Mouse (Mus musculus) heart, adult 2 months (tissue): ENCODE measurements at regions not wholly inside any gene's neighbourhood (a gene's known extent, or its start where the extent isn't known, plus 50 kb on each side); places are given as distances from the start of the nearest gene placed in this dataset.

Source experiments
- CTCF ChIP-seq: fragments of 200-600 bp; IDR thresholded peaks from 2 replicates; pipeline ENCODE4 v1.8.1; 2022; ENCODE audit warnings: antibody characterized with exemption, mild to moderate bottlenecking, moderate library complexity
- POLR2A ChIP-seq: fragments of 200-500 bp; IDR thresholded peaks from 2 replicates; pipeline ENCODE4 v1.6.1; 2011; ENCODE audit warnings: mild to moderate bottlenecking, low read depth, low read length, control low read depth; ENCODE audit not compliant: insufficient read depth

- TF ChIP-seq CTCF (no peak), POLR2A (no peak)
Measured at GRCm38 (mm10) chr19:27066449-27067181, 149.7 kb upstream of the Vldlr start.
